Mouse (Mus musculus): ENCODE results near the gene Adamtsl1. TPM values are rescaled to one million over a fixed set of nuclear protein-coding genes. Genes with fewer than 3 reads are reported as not detected.

Gene Adamtsl1
- polyA plus RNA-seq, 1 experiment, result 0.55 TPM

DNA sequence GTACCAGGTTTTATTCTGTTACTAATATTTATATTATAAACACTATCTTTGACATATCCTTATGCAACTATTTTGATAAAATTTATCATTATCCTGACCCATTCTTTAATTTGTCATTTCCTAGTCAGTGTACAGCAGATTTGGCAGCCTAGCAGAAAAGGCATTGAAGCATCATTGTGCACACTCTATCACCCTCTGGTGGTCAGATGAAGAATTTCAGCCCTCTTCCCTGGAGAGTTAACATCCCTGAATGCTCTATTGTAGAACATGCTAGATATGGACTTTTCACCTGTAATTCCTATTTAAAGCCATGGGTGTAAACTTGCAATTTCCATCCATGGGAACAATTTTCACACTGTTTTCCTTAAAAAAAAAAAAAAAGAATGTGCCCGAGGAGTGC lies 305.2 kb downstream of the Adamtsl1 start:
- H3K4me3 ChIP-seq (ENCODE audit: extremely low read depth, insufficient read depth, insufficient read length), result no peak overlapping the region
- TF ChIP-seq POLR2A (IDR thresholded peaks at IDR 0.05; ENCODE audit: low read depth, low read length) (no peak), CTCF (IDR thresholded peaks at IDR 0.05; ENCODE audit: extremely low read depth, insufficient read depth, insufficient read length, insufficient replicate concordance) (peak; percentile 13; the same call in 1 of the 2 replicates)
- WGBS, result 83% methylated on average over 1 of the region's 1 CpGs
- no peaks in the 10 kb centered on the region for H3K27me3 ChIP-seq (ENCODE audit: control insufficient read depth, insufficient read depth, low read length)
- no peak for DNase-seq (ENCODE audit: low read depth in 1 of 2, low spot score in 2 of 2)
- no peaks in the 10 kb centered on the region for H3K4me1 ChIP-seq (ENCODE audit: control insufficient read depth, insufficient read depth, insufficient read length)
- H3K36me3 ChIP-seq (ENCODE audit: control insufficient read depth, insufficient read depth, low read length), result no peaks in the 10 kb centered on the region
- no peak overlapping the region for H3K27ac ChIP-seq (ENCODE audit: insufficient read depth, low read length)

DNA sequence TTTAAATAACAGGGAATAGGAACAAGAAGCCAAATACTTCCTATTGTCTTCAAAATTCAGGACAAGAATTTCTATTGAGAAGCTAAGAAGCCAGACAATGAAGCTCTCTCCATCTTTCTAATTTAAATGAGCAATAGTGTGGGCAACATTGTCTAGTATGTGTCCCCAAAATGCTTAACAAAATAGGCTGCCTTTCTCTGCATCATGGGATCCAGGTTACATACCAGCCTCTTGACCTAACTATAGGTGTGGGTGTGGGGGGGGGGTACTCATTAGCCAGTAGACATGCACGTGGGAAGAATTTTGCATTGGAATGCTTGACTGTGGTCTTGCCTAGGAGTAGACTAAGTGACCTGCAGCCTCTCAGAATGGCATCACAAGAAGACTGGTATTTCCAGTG lies 305.9 kb downstream of the Adamtsl1 start:
- Histone ChIP-seq H3K36me3 (ENCODE audit: control insufficient read depth, insufficient read depth, low read length) (no peaks in the 10 kb centered on the region), H3K27ac (ENCODE audit: insufficient read depth, low read length) (no peak overlapping the region), H3K27me3 (ENCODE audit: control insufficient read depth, insufficient read depth, low read length) (no peaks in the 10 kb centered on the region), H3K4me3 (ENCODE audit: extremely low read depth, insufficient read depth, insufficient read length) (no peak overlapping the region), H3K4me1 (ENCODE audit: control insufficient read depth, insufficient read depth, insufficient read length) (no peaks in the 10 kb centered on the region)
- TF ChIP-seq POLR2A (IDR thresholded peaks at IDR 0.05; ENCODE audit: low read depth, low read length), result no peak
- TF ChIP-seq CTCF (IDR thresholded peaks at IDR 0.05; ENCODE audit: extremely low read depth, insufficient read depth, insufficient read length, insufficient replicate concordance), result no peak
- WGBS, result 42% methylated on average over 1 of the region's 1 CpGs
- no peak for DNase-seq (ENCODE audit: low read depth in 1 of 2, low spot score in 2 of 2)

DNA sequence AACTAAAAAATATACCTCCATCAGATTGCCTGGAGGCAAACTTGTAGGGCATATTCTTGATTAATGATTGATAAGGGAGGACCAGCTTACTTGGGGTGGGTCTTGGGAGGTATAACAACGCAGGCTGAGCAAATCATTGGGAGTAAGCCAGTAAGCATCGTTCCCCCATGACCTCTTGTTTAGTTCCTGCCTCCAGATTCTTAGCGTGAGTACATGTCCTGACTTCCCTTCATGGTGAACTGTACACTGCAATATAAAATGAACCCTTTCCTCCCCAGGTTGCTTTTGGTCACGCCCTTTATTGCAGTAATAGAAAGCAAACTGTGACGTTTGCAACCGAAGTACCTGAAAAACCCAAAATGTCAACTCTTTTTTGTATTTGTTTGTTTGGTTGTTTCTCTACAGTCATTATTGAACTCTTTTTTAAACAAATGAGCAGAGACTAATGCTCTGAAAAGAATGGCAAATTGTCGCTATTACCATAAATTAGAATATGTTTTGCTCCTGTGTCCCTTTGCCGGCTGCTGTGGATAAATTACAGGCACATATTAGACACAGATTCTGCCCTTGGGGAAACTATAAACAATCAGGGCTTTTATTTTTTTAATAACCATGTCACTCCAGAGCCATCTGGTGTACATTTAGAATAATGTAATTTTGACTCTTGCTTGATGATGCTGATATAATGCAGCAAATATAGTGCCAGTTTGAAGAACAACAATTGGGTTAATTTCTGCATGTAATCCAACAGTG lies 310.2 kb downstream of the Adamtsl1 start:
- Histone ChIP-seq H3K4me3 (ENCODE audit: extremely low read depth, insufficient read depth, insufficient read length) (no peak overlapping the region), H3K27ac (ENCODE audit: insufficient read depth, low read length) (no peak overlapping the region), H3K4me1 (ENCODE audit: control insufficient read depth, insufficient read depth, insufficient read length) (no peaks in the 10 kb centered on the region), H3K27me3 (ENCODE audit: control insufficient read depth, insufficient read depth, low read length) (no peaks in the 10 kb centered on the region), H3K36me3 (ENCODE audit: control insufficient read depth, insufficient read depth, low read length) (no peaks in the 10 kb centered on the region)
- 77% methylated on average over 8 of the region's 8 CpGs for WGBS
- DNase-seq (ENCODE audit: low read depth in 1 of 2, low spot score in 2 of 2), result no peak
- TF ChIP-seq POLR2A (IDR thresholded peaks at IDR 0.05; ENCODE audit: low read depth, low read length) (no peak), CTCF (IDR thresholded peaks at IDR 0.05; ENCODE audit: extremely low read depth, insufficient read depth, insufficient read length, insufficient replicate concordance) (no peak)

DNA sequence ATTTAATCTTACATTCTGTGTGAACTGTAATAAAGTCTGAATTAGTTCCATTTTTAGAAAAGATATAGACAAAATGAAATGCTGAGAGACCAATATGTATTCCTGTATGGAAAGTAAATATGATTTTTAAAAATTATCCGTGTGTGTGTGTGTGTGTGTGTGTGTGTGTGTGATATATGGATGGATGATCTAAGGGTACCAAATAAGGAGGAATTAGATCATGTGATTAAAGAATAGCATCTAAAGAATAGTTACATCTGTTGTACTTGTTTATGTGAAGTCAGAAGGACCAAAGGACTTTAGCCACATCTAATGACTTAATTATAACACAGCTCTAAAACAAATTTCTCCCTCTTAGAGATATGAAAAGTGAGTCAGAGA lies 310.7 kb downstream of the Adamtsl1 start:
- no peak for TF ChIP-seq POLR2A (IDR thresholded peaks at IDR 0.05; ENCODE audit: low read depth, low read length)
- no peak for TF ChIP-seq CTCF (IDR thresholded peaks at IDR 0.05; ENCODE audit: extremely low read depth, insufficient read depth, insufficient read length, insufficient replicate concordance)
- H3K36me3 ChIP-seq (ENCODE audit: control insufficient read depth, insufficient read depth, low read length), result no peaks in the 10 kb centered on the region
- H3K27ac ChIP-seq (ENCODE audit: insufficient read depth, low read length), result no peak overlapping the region
- WGBS, result 83% methylated on average over 1 of the region's 1 CpGs
- H3K27me3 ChIP-seq (ENCODE audit: control insufficient read depth, insufficient read depth, low read length), result no peaks in the 10 kb centered on the region
- H3K4me3 ChIP-seq (ENCODE audit: extremely low read depth, insufficient read depth, insufficient read length), result no peak overlapping the region
- H3K4me1 ChIP-seq (ENCODE audit: control insufficient read depth, insufficient read depth, insufficient read length), result no peaks in the 10 kb centered on the region
- DNase-seq (ENCODE audit: low read depth in 1 of 2, low spot score in 2 of 2), result no peak

DNA sequence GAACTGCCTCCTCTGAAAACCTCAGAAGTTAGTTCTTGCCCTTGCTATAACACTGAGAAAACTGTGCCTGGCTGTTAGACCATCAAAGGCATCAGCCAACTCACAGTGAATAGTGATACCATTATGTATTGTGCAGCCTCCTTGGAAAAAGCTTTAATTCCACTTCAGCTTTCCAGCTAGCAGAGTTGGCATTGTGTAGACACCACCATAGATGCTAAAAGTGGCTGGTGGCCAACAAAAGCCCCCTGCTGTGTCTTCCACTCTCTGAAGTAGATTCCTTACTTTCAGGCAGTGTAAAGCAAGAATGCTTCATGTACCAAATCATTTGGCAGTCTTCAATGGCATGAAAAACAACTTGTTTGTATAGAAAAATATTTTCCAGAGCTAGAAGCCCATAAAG lies 323.1 kb downstream of the Adamtsl1 start:
- Histone ChIP-seq H3K4me1 (ENCODE audit: control insufficient read depth, insufficient read depth, insufficient read length) (no peaks in the 10 kb centered on the region), H3K36me3 (ENCODE audit: control insufficient read depth, insufficient read depth, low read length) (no peaks in the 10 kb centered on the region), H3K4me3 (ENCODE audit: extremely low read depth, insufficient read depth, insufficient read length) (no peak overlapping the region), H3K27ac (ENCODE audit: insufficient read depth, low read length) (no peak overlapping the region), H3K27me3 (ENCODE audit: control insufficient read depth, insufficient read depth, low read length) (no peaks in the 10 kb centered on the region)
- no peak for DNase-seq (ENCODE audit: low read depth in 1 of 2, low spot score in 2 of 2)
- TF ChIP-seq CTCF (IDR thresholded peaks at IDR 0.05; ENCODE audit: extremely low read depth, insufficient read depth, insufficient read length, insufficient replicate concordance) (no peak), POLR2A (IDR thresholded peaks at IDR 0.05; ENCODE audit: low read depth, low read length) (no peak)

DNA sequence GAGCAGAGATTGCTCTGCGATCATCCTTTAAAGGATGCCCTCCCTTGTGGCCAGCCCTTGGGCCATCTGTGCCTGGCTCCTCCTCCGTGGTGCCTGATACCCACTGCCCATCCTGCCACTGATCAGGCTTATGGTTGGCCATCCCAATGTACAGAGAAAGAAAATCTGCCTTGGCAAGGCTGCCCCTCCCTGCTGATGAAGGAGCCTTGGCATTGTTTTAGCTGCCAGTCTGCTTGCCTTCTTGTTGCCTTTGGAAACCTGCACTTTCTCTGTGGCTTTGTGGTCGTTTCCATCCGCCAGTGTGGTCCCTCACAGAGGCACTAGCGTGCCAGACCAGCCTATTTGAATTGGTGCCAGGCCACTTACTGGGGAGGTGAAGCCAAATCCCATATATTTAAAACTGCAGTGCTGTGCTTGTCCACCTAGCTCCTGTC lies 323.6 kb downstream of the Adamtsl1 start:
- 39% methylated on average over 5 of the region's 5 CpGs for WGBS
- no peaks in the 10 kb centered on the region for H3K4me1 ChIP-seq (ENCODE audit: control insufficient read depth, insufficient read depth, insufficient read length)
- no peaks in the 10 kb centered on the region for H3K36me3 ChIP-seq (ENCODE audit: control insufficient read depth, insufficient read depth, low read length)
- TF ChIP-seq POLR2A (IDR thresholded peaks at IDR 0.05; ENCODE audit: low read depth, low read length), result no peak
- TF ChIP-seq CTCF (IDR thresholded peaks at IDR 0.05; ENCODE audit: extremely low read depth, insufficient read depth, insufficient read length, insufficient replicate concordance), result no peak
- no peak overlapping the region for H3K27ac ChIP-seq (ENCODE audit: insufficient read depth, low read length)
- no peaks in the 10 kb centered on the region for H3K27me3 ChIP-seq (ENCODE audit: control insufficient read depth, insufficient read depth, low read length)
- H3K4me3 ChIP-seq (ENCODE audit: extremely low read depth, insufficient read depth, insufficient read length), result no peak overlapping the region
- DNase-seq (ENCODE audit: low read depth in 1 of 2, low spot score in 2 of 2), result no peak

DNA sequence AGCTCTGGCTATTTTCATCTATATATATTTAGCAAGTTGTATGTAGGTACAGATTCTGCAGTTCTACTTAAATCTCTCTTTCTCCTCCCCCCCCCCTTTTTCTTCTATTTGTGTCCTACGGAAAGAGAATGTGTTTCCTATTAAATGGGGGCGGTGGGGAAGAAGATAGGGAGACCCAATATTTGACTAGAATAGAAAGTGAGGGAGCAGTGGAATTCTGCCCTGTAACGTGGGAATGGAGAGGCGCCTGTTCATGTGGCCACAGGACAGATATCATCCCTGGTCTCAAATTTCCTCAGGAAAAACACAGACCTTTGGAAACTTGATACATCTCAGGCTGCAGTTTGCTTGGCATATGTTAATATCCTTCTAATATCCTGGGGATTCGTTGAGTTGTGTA lies 324.1 kb downstream of the Adamtsl1 start:
- no peak for TF ChIP-seq CTCF (IDR thresholded peaks at IDR 0.05; ENCODE audit: extremely low read depth, insufficient read depth, insufficient read length, insufficient replicate concordance)
- TF ChIP-seq POLR2A (IDR thresholded peaks at IDR 0.05; ENCODE audit: low read depth, low read length), result no peak
- H3K36me3 ChIP-seq (ENCODE audit: control insufficient read depth, insufficient read depth, low read length), result no peaks in the 10 kb centered on the region
- H3K4me1 ChIP-seq (ENCODE audit: control insufficient read depth, insufficient read depth, insufficient read length), result no peaks in the 10 kb centered on the region
- H3K27ac ChIP-seq (ENCODE audit: insufficient read depth, low read length), result no peak overlapping the region
- no peaks in the 10 kb centered on the region for H3K27me3 ChIP-seq (ENCODE audit: control insufficient read depth, insufficient read depth, low read length)
- H3K4me3 ChIP-seq (ENCODE audit: extremely low read depth, insufficient read depth, insufficient read length), result no peak overlapping the region
- no peak for DNase-seq (ENCODE audit: low read depth in 1 of 2, low spot score in 2 of 2)
- WGBS, result 73% methylated on average over 5 of the region's 5 CpGs

Data from spleen, adult 2 months (tissue).